Mouse (Mus musculus): Measurements from ENCODE around the gene Map3k15. TPM values are rescaled to one million over a fixed set of nuclear protein-coding genes. Genes with fewer than 3 reads are reported as not detected.

Gene Map3k15
- 0.82 and 0.95 TPM in 2 replicates for polyA plus RNA-seq (2015; fragmentation: Nextera tagmentation; extraction: Ambion mirVana)

- Histone ChIP-seq H3K9me3 (replicated peaks; ENCODE audit: low read length) (no peaks in the 10 kb centered on the region), H3K4me3 (replicated peaks; ENCODE audit: low read depth, low read length) (peak within 1 kb of the TSS; percentile 39), H3K27me3 (ENCODE audit: insufficient read depth, low read length) (no peaks in the 10 kb centered on the region), H3K4me2 (ENCODE audit: low read length) (peak within 1 kb of the TSS; percentile 70), H3K4me1 (replicated peaks; ENCODE audit: insufficient read depth, low read length) (no peaks in the 10 kb centered on the region), H3K36me3 (ENCODE audit: insufficient read depth, low read length) (no peaks in the 10 kb centered on the region), H3K9ac (ENCODE audit: low read depth, low read length) (peak within 1 kb of the TSS; percentile 52), H3K27ac (no peak within 1 kb of the TSS)
- peak; percentile 68 for TF ChIP-seq CTCF (IDR thresholded peaks at IDR 0.05; ENCODE audit: low read depth)
- 36% methylated on average over 91 of the region's 108 CpGs for WGBS
- ATAC-seq (replicated peaks; ENCODE audit: low FRiP score, low read depth) (peak; percentile 93), DNase-seq (ENCODE audit: low spot score) (peak; percentile 50)
Observed at GRCm38 (mm10) chrX:159988002-159988960, at the start of gene Map3k15. TSS of gene Map3k15 (plus strand) at chrX:159988433.

DNA sequence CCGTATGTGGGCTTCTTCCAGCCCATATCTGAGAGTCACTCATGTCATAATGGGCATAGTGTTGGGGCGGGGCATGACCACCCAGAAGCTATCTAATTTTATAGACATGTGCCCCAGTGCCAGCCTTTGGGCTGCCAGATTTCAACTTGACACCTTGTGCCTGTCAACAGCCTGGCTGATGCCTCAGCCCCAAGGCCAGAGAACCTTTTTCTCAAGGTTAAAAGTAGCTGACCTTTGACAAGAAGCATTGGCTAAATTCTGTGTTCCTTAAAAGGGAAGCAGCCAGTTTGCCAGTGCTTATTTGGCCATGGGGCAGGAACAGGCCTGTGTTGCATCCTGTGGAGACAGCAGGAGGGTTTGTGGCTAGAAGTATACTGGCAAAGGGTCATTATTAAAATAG is 45.7 kb upstream of the Map3k15 start:
- H3K9me3 ChIP-seq (replicated peaks; ENCODE audit: low read length) = no peaks in the 10 kb centered on the region
- no peaks in the 10 kb centered on the region for H3K36me3 ChIP-seq (ENCODE audit: insufficient read depth, low read length)
- no peak overlapping the region for H3K27ac ChIP-seq
- H3K4me1 ChIP-seq (replicated peaks; ENCODE audit: insufficient read depth, low read length) = no peaks in the 10 kb centered on the region
- H3K9ac ChIP-seq (ENCODE audit: low read depth, low read length) = no peak overlapping the region
- 88% methylated on average over 2 of the region's 2 CpGs for WGBS
- TF ChIP-seq CTCF (IDR thresholded peaks at IDR 0.05; ENCODE audit: low read depth) = no peak
- no peak overlapping the region for H3K4me3 ChIP-seq (replicated peaks; ENCODE audit: low read depth, low read length)
- no peaks in the 10 kb centered on the region for H3K27me3 ChIP-seq (ENCODE audit: insufficient read depth, low read length)
- H3K4me2 ChIP-seq (ENCODE audit: low read length) = no peak overlapping the region
- ATAC-seq (replicated peaks; ENCODE audit: low FRiP score, low read depth) (no peak), DNase-seq (ENCODE audit: low spot score) (no peak)

- H3K4me1 ChIP-seq (replicated peaks; ENCODE audit: insufficient read depth, low read length) = no peaks in the 10 kb centered on the region
- no peak for TF ChIP-seq CTCF (IDR thresholded peaks at IDR 0.05; ENCODE audit: low read depth)
- H3K27ac ChIP-seq = no peak overlapping the region
- no peak overlapping the region for H3K9ac ChIP-seq (ENCODE audit: low read depth, low read length)
- H3K9me3 ChIP-seq (replicated peaks; ENCODE audit: low read length) = no peaks in the 10 kb centered on the region
- ATAC-seq (replicated peaks; ENCODE audit: low FRiP score, low read depth) (no peak), DNase-seq (ENCODE audit: low spot score) (no peak)
- no peak overlapping the region for H3K4me3 ChIP-seq (replicated peaks; ENCODE audit: low read depth, low read length)
- H3K4me2 ChIP-seq (ENCODE audit: low read length) = no peak overlapping the region
- no peaks in the 10 kb centered on the region for H3K36me3 ChIP-seq (ENCODE audit: insufficient read depth, low read length)
- no peaks in the 10 kb centered on the region for H3K27me3 ChIP-seq (ENCODE audit: insufficient read depth, low read length)
- WGBS = 59% methylated on average over 1 of the region's 1 CpGs
Observed at GRCm38 (mm10) chrX:159943586-159943985, 44.6 kb upstream of the Map3k15 start.

- H3K4me3 ChIP-seq (replicated peaks; ENCODE audit: low read depth, low read length) = no peak overlapping the region
- TF ChIP-seq CTCF (IDR thresholded peaks at IDR 0.05; ENCODE audit: low read depth) = no peak
- H3K27ac ChIP-seq = no peak overlapping the region
- no peaks in the 10 kb centered on the region for H3K4me1 ChIP-seq (replicated peaks; ENCODE audit: insufficient read depth, low read length)
- WGBS = 72% methylated on average over 7 of the region's 7 CpGs
- no peaks in the 10 kb centered on the region for H3K27me3 ChIP-seq (ENCODE audit: insufficient read depth, low read length)
- H3K36me3 ChIP-seq (ENCODE audit: insufficient read depth, low read length) = no peaks in the 10 kb centered on the region
- no peaks in the 10 kb centered on the region for H3K9me3 ChIP-seq (replicated peaks; ENCODE audit: low read length)
- DNase-seq (ENCODE audit: low spot score) (no peak), ATAC-seq (replicated peaks; ENCODE audit: low FRiP score, low read depth) (no peak)
- H3K4me2 ChIP-seq (ENCODE audit: low read length) = no peak overlapping the region
- no peak overlapping the region for H3K9ac ChIP-seq (ENCODE audit: low read depth, low read length)
Observed at GRCm38 (mm10) chrX:159953546-159954429, 34.4 kb upstream of the Map3k15 start.

DNA sequence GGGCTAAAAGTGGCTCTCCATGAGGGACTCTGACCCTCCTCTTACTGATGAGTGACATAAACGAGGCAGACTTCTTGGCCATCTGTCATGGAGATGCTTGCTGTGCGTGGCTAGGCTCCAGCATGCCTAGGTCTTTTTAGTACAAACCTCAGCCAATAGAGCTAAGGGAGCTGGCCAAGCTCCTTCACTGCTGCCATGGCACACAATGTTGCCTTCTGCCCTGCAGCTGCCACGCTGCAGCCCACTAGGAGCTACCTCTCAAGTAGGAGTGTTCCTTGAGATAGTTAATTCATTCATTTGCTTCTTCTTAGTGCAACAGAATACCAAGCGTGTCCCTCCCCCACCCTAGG is 33.8 kb upstream of the Map3k15 start:
- no peak for DNase-seq (ENCODE audit: low spot score)
- TF ChIP-seq CTCF (IDR thresholded peaks at IDR 0.05; ENCODE audit: low read depth) = no peak
- H3K4me1 ChIP-seq (replicated peaks; ENCODE audit: insufficient read depth, low read length) = no peaks in the 10 kb centered on the region
- no peak overlapping the region for H3K4me3 ChIP-seq (replicated peaks; ENCODE audit: low read depth, low read length)
- no peak overlapping the region for H3K27ac ChIP-seq
- ATAC-seq (replicated peaks; ENCODE audit: low FRiP score, low read depth) = no peak
- H3K36me3 ChIP-seq (ENCODE audit: insufficient read depth, low read length) = no peaks in the 10 kb centered on the region
- no peak overlapping the region for H3K9ac ChIP-seq (ENCODE audit: low read depth, low read length)
- H3K9me3 ChIP-seq (replicated peaks; ENCODE audit: low read length) = no peaks in the 10 kb centered on the region
- H3K27me3 ChIP-seq (ENCODE audit: insufficient read depth, low read length) = no peaks in the 10 kb centered on the region
- no peak overlapping the region for H3K4me2 ChIP-seq (ENCODE audit: low read length)
- 72% methylated on average over 4 of the region's 4 CpGs for WGBS

DNA sequence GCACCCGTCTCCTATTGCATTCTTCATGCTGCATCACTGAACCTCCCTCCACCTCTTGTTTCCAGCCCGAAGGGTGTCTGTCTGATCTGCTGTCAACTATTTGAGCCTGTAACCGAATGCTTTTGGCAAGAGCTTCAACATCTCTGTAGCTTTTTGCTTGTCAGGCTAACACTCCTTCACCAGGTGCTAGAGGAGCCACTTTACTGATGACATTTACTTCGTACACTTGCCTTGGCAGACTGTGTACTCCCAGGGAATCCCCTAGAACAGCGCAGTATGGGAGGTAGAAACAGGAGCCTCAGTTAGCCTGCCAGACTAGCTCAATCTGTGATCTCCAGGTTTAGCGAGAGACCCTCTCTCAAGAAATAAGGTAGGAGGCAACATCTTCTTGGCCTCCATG is 32.8 kb upstream of the Map3k15 start:
- no peaks in the 10 kb centered on the region for H3K27me3 ChIP-seq (ENCODE audit: insufficient read depth, low read length)
- ATAC-seq (replicated peaks; ENCODE audit: low FRiP score, low read depth) (no peak), DNase-seq (ENCODE audit: low spot score) (no peak)
- no peak overlapping the region for H3K27ac ChIP-seq
- H3K36me3 ChIP-seq (ENCODE audit: insufficient read depth, low read length) = no peaks in the 10 kb centered on the region
- H3K9me3 ChIP-seq (replicated peaks; ENCODE audit: low read length) = no peaks in the 10 kb centered on the region
- H3K4me3 ChIP-seq (replicated peaks; ENCODE audit: low read depth, low read length) = no peak overlapping the region
- no peaks in the 10 kb centered on the region for H3K4me1 ChIP-seq (replicated peaks; ENCODE audit: insufficient read depth, low read length)
- no peak overlapping the region for H3K9ac ChIP-seq (ENCODE audit: low read depth, low read length)
- no peak overlapping the region for H3K4me2 ChIP-seq (ENCODE audit: low read length)
- TF ChIP-seq CTCF (IDR thresholded peaks at IDR 0.05; ENCODE audit: low read depth) = no peak
- WGBS = 76% methylated on average over 6 of the region's 6 CpGs
